Mouse (Mus musculus): ENCODE results near the gene Btc.

The Btc gene

GRCm38 (mm10) chr5:91332079-91332865 is 70.5 kb downstream of the Btc start:
- no peak for ATAC-seq (ENCODE audit: insufficient number of reproducible peaks, low FRiP score, low TSS enrichment)

GRCm38 (mm10) chr5:91321840-91322239 is 81.0 kb downstream of the Btc start:
- ATAC-seq (ENCODE audit: insufficient number of reproducible peaks, low FRiP score, low TSS enrichment) = no peak

GRCm38 (mm10) chr5:91320348-91320747 is 82.4 kb downstream of the Btc start:
- ATAC-seq (ENCODE audit: insufficient number of reproducible peaks, low FRiP score, low TSS enrichment) = no peak

GRCm38 (mm10) chr5:91313971-91314370 is 88.8 kb downstream of the Btc start:
- no peak for ATAC-seq (ENCODE audit: insufficient number of reproducible peaks, low FRiP score, low TSS enrichment)

GRCm38 (mm10) chr5:91311767-91312166 is 91.0 kb downstream of the Btc start:
- no peak for ATAC-seq (ENCODE audit: insufficient number of reproducible peaks, low FRiP score, low TSS enrichment)

- no peak for ATAC-seq (ENCODE audit: insufficient number of reproducible peaks, low FRiP score, low TSS enrichment)
Measured at GRCm38 (mm10) chr5:91308576-91308975, 94.2 kb downstream of the Btc start.

GRCm38 (mm10) chr5:91307907-91308306 is 94.9 kb downstream of the Btc start:
- ATAC-seq (ENCODE audit: insufficient number of reproducible peaks, low FRiP score, low TSS enrichment) = peak; percentile 70; the same call in 1 of the 2 replicates
